Mouse (Mus musculus) cerebellum, adult 2 months (tissue): Measurements from ENCODE around the gene Erc1.

ENCODE experiments used
- CTCF ChIP-seq: fragments of 200-500 bp; IDR thresholded peaks from 2 replicates; pipeline ENCODE4 v1.5.1; 2011; ENCODE audit warnings: low read depth, mild to moderate bottlenecking, control low read depth, low read length, moderate library complexity, borderline replicate concordance; ENCODE audit not compliant: insufficient read depth
- POLR2A ChIP-seq: fragments of 200-500 bp; IDR thresholded peaks from 2 replicates; pipeline ENCODE4 v1.6.1; 2011; ENCODE audit warnings: low read length, control low read depth, borderline replicate concordance; ENCODE audit not compliant: insufficient read depth

DNA sequence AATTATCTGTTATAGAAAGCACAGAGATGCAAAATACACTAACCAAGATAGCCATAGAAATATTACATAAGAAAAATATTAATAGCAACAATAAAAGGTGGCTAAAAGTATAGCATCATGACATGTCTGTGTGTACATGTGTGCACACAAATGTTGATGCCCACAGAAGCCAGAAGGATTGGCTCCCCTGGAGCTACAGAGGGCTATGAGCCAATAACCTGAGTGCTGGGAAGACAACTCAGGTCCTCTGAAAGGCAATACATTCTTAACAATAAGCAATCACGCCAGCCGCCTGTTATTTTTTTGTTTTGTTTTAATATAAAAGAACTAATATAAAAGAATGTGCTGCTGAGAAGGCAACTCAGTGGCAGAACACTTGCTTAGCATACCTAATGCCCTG lies 44.7 kb downstream of the Erc1 start:
- no peak for TF ChIP-seq CTCF
- TF ChIP-seq POLR2A, result no peak
